Mouse (Mus musculus) hindbrain, embryonic 15.5 days (tissue): Measurements from ENCODE around the gene Ece1. TPM values are rescaled to one million over a fixed set of nuclear protein-coding genes. Genes with fewer than 3 reads are reported as not detected.

Source experiments
- ATAC-seq: fragments of 200-750 bp; cut with Nextera tagmentation; 2 replicates; pipeline ENCODE4 v1.8.0; 2017; ENCODE audit warnings: low read depth, moderate number of reproducible peaks, moderate TSS enrichment; ENCODE audit not compliant: low FRiP score
- H3K27ac ChIP-seq: fragments of 300-500 bp; sonication (generic); replicated peaks from 2 replicates; pipeline ENCODE4 v1.5.1; 2015; ENCODE audit warnings: mild to moderate bottlenecking, inconsistent platforms
- H3K27me3 ChIP-seq: fragments of 300-500 bp; sonication (generic); 2 replicates; pipeline ENCODE4 v1.6.1; 2015; ENCODE audit warnings: control low read depth, inconsistent platforms
- H3K36me3 ChIP-seq: fragments of 300-500 bp; sonication (generic); 2 replicates; pipeline ENCODE4 v1.6.1; 2015; ENCODE audit warnings: control low read depth, inconsistent platforms
- H3K4me1 ChIP-seq: fragments of 300-500 bp; sonication (generic); replicated peaks from 2 replicates; pipeline ENCODE4 v1.6.1; 2015; ENCODE audit warnings: control low read depth, inconsistent platforms
- H3K4me2 ChIP-seq: fragments of 300-500 bp; sonication (generic); 2 replicates; pipeline ENCODE4 v1.6.1; 2015; ENCODE audit warnings: moderate library complexity, mild to moderate bottlenecking, inconsistent platforms
- H3K4me3 ChIP-seq: fragments of 300-500 bp; sonication (generic); 2 replicates; pipeline ENCODE4 v1.5.1; 2015; ENCODE audit warnings: mild to moderate bottlenecking, inconsistent platforms
- H3K9ac ChIP-seq: fragments of 300-500 bp; sonication (generic); 2 replicates; pipeline ENCODE4 v1.6.1; 2015; ENCODE audit warnings: inconsistent platforms
- H3K9me3 ChIP-seq: fragments of 300-500 bp; sonication (generic); 2 replicates; pipeline ENCODE4 v1.6.1; 2016; ENCODE audit warnings: control low read depth, inconsistent platforms
- WGBS: fragments of 180-500 bp; shearing (Covaris S2); methylation state at CpG from one replicate; pipeline ENCODE4 v1.1.7; 2015; 5-methylcytosine and 5-hydroxymethylcytosine counted together
- polyA plus RNA-seq: library from polyadenylated mRNA; unstranded; fragments of >200 nt; fragmentation: Nextera tagmentation; extraction: Ambion mirVana; gene quantifications from 2 replicates; pipeline ENCODE4 v1.2.1, GENCODE M21; 2015

Ece1 gene
- polyA plus RNA-seq, 1 experiment from 2014 or later: 24.8 TPM

GRCm38 (mm10) chr4:137871431-137871830, 9.4 kb downstream of the Ece1 start:
- H3K36me3 ChIP-seq: no peaks in the 10 kb centered on the region
- H3K27ac ChIP-seq: no peak overlapping the region
- H3K4me1 ChIP-seq: peaks cover 38% of the 10 kb centered on the region
- no peak overlapping the region for H3K4me3 ChIP-seq
- WGBS: 93% methylated on average over 8 of the region's 8 CpGs
- no peaks in the 10 kb centered on the region for H3K27me3 ChIP-seq
- H3K9ac ChIP-seq: no peak overlapping the region
- no peak for ATAC-seq
- no peaks in the 10 kb centered on the region for H3K9me3 ChIP-seq
- no peak overlapping the region for H3K4me2 ChIP-seq

GRCm38 (mm10) chr4:137874337-137874736, 12.3 kb downstream of the Ece1 start:
- Histone ChIP-seq H3K4me3 (no peak overlapping the region), H3K27ac (no peak overlapping the region), H3K9ac (no peak overlapping the region), H3K36me3 (no peaks in the 10 kb centered on the region), H3K9me3 (no peaks in the 10 kb centered on the region), H3K27me3 (no peaks in the 10 kb centered on the region), H3K4me1 (peaks cover 35% of the 10 kb centered on the region), H3K4me2 (no peak overlapping the region)
- 25% methylated on average over 7 of the region's 7 CpGs for WGBS
- ATAC-seq: no peak

GRCm38 (mm10) chr4:137874826-137875225, 12.8 kb downstream of the Ece1 start:
- ATAC-seq: no peak
- no peak overlapping the region for H3K4me3 ChIP-seq
- H3K9ac ChIP-seq: no peak overlapping the region; the same call in 1 of the 2 replicates
- no peaks in the 10 kb centered on the region for H3K27me3 ChIP-seq
- H3K9me3 ChIP-seq: no peaks in the 10 kb centered on the region
- H3K4me2 ChIP-seq: no peak overlapping the region
- no peaks in the 10 kb centered on the region for H3K36me3 ChIP-seq
- H3K27ac ChIP-seq: no peak overlapping the region
- 47% methylated on average over 4 of the region's 4 CpGs for WGBS
- peaks cover 30% of the 10 kb centered on the region for H3K4me1 ChIP-seq

- WGBS: 76% methylated on average over 9 of the region's 9 CpGs
- H3K27ac ChIP-seq: no peak overlapping the region
These were observed 13.5 kb downstream of the Ece1 start for GRCm38 (mm10) chr4:137875466-137876092.

GRCm38 (mm10) chr4:137876834-137877233, 14.8 kb downstream of the Ece1 start:
- no peak overlapping the region for H3K27ac ChIP-seq
- no peak overlapping the region for H3K4me3 ChIP-seq
- no peaks in the 10 kb centered on the region for H3K27me3 ChIP-seq
- ATAC-seq: no peak
- no peaks in the 10 kb centered on the region for H3K36me3 ChIP-seq
- WGBS: 35% methylated on average over 6 of the region's 6 CpGs
- no peak overlapping the region for H3K9ac ChIP-seq
- H3K4me1 ChIP-seq: peaks cover 28% of the 10 kb centered on the region
- no peaks in the 10 kb centered on the region for H3K9me3 ChIP-seq
- H3K4me2 ChIP-seq: no peak overlapping the region

More at GRCm38 (mm10) chr4:137875466-137876092, 13.5 kb downstream of the Ece1 start:
- Histone ChIP-seq H3K4me2 (no peak overlapping the region), H3K36me3 (no peaks in the 10 kb centered on the region), H3K9ac (no peak overlapping the region), H3K27me3 (no peaks in the 10 kb centered on the region), H3K4me3 (no peak overlapping the region), H3K4me1 (peaks cover 28% of the 10 kb centered on the region), H3K9me3 (no peaks in the 10 kb centered on the region)
- ATAC-seq: no peak

GRCm38 (mm10) chr4:137877432-137877881, 15.4 kb downstream of the Ece1 start:
- no peak overlapping the region for H3K9ac ChIP-seq
- H3K4me2 ChIP-seq: no peak overlapping the region
- H3K36me3 ChIP-seq: no peaks in the 10 kb centered on the region
- no peak for ATAC-seq
- H3K4me3 ChIP-seq: no peak overlapping the region
- H3K9me3 ChIP-seq: no peaks in the 10 kb centered on the region
- no peaks in the 10 kb centered on the region for H3K27me3 ChIP-seq
- WGBS: 17% methylated on average over 4 of the region's 4 CpGs
- H3K4me1 ChIP-seq: peaks cover 29% of the 10 kb centered on the region
- no peak overlapping the region for H3K27ac ChIP-seq

- H3K27me3 ChIP-seq: no peaks in the 10 kb centered on the region
- H3K4me3 ChIP-seq: no peak overlapping the region
- ATAC-seq: no peak
- peaks cover 34% of the 10 kb centered on the region for H3K4me1 ChIP-seq
- H3K9ac ChIP-seq: no peak overlapping the region
- 76% methylated on average over 8 of the region's 8 CpGs for WGBS
- H3K36me3 ChIP-seq: no peaks in the 10 kb centered on the region
- no peak overlapping the region for H3K27ac ChIP-seq
- no peaks in the 10 kb centered on the region for H3K9me3 ChIP-seq
- H3K4me2 ChIP-seq: no peak overlapping the region
These were observed 17.5 kb downstream of the Ece1 start for GRCm38 (mm10) chr4:137879383-137880156.

- no peaks in the 10 kb centered on the region for H3K27me3 ChIP-seq
- no peak overlapping the region for H3K4me3 ChIP-seq
- ATAC-seq: no peak
- peaks cover 24% of the 10 kb centered on the region for H3K4me1 ChIP-seq
- no peak overlapping the region for H3K4me2 ChIP-seq
- no peaks in the 10 kb centered on the region for H3K36me3 ChIP-seq
- no peaks in the 10 kb centered on the region for H3K9me3 ChIP-seq
- no peak overlapping the region for H3K9ac ChIP-seq
- WGBS: 79% methylated on average over 8 of the region's 8 CpGs
- H3K27ac ChIP-seq: no peak overlapping the region
These were observed 19.4 kb downstream of the Ece1 start for GRCm38 (mm10) chr4:137881445-137881844.

- H3K27me3 ChIP-seq: no peaks in the 10 kb centered on the region
- no peak overlapping the region for H3K4me3 ChIP-seq
- H3K9me3 ChIP-seq: no peaks in the 10 kb centered on the region
- no peak overlapping the region for H3K27ac ChIP-seq
- no peak overlapping the region for H3K4me2 ChIP-seq
- WGBS: 48% methylated on average over 9 of the region's 9 CpGs
- no peak for ATAC-seq
- no peak overlapping the region for H3K9ac ChIP-seq
- H3K4me1 ChIP-seq: peaks cover 21% of the 10 kb centered on the region
- no peaks in the 10 kb centered on the region for H3K36me3 ChIP-seq
These were observed 20.6 kb downstream of the Ece1 start for GRCm38 (mm10) chr4:137882663-137883062.

GRCm38 (mm10) chr4:137883513-137884150, 21.6 kb downstream of the Ece1 start:
- no peak for ATAC-seq
- H3K9me3 ChIP-seq: no peaks in the 10 kb centered on the region
- no peaks in the 10 kb centered on the region for H3K36me3 ChIP-seq
- no peak overlapping the region for H3K4me3 ChIP-seq
- no peaks in the 10 kb centered on the region for H3K27me3 ChIP-seq
- no peak overlapping the region for H3K27ac ChIP-seq
- H3K9ac ChIP-seq: no peak overlapping the region
- peaks cover 19% of the 10 kb centered on the region for H3K4me1 ChIP-seq
- WGBS: 83% methylated on average over 8 of the region's 8 CpGs
- no peak overlapping the region for H3K4me2 ChIP-seq

- Histone ChIP-seq H3K27me3 (no peaks in the 10 kb centered on the region), H3K9me3 (no peaks in the 10 kb centered on the region), H3K36me3 (no peaks in the 10 kb centered on the region), H3K4me3 (no peak overlapping the region), H3K9ac (no peak overlapping the region), H3K27ac (no peak overlapping the region), H3K4me1 (peaks cover 38% of the 10 kb centered on the region), H3K4me2 (no peak overlapping the region)
- ATAC-seq: no peak
- 84% methylated on average over 10 of the region's 10 CpGs for WGBS
These were observed 25.4 kb downstream of the Ece1 start for GRCm38 (mm10) chr4:137887337-137887992.

- no peak overlapping the region for H3K4me2 ChIP-seq
- no peak overlapping the region for H3K9ac ChIP-seq
- no peaks in the 10 kb centered on the region for H3K36me3 ChIP-seq
- no peaks in the 10 kb centered on the region for H3K9me3 ChIP-seq
- H3K4me3 ChIP-seq: no peak overlapping the region
- no peak overlapping the region for H3K27ac ChIP-seq
- no peaks in the 10 kb centered on the region for H3K27me3 ChIP-seq
- 75% methylated on average over 8 of the region's 8 CpGs for WGBS
- H3K4me1 ChIP-seq: peaks cover 38% of the 10 kb centered on the region
- ATAC-seq: no peak
These were observed 26.0 kb downstream of the Ece1 start for GRCm38 (mm10) chr4:137887993-137888388.
